In the genomic region with DNA sequence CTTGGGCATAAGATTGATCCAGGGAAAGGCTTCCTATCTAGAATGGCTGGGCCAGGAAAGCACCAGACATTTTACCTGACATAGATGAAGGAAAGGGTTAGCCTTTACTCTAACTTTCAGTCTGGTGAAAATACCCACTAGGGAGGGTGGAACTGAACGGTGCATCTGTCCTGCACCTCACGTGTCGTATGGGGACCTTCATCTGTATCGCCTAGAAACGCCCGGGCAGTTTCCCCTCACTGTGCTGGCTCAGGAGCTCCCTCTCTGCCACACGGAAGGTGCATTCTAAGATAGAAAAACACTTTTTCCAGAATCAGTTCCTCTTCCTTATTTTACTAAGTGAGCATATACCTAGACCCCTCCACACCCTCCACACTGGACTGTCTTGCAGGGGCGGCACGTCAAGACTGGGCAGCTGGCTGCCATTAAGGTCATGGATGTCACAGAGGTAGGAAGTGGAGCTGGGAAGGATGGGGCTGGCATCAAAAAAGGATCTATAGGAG, we compare ENCODE assay signal across 30 mouse cellular contexts. TPM values are rescaled to one million over a fixed set of nuclear protein-coding genes. Genes with fewer than 3 reads are reported as not detected.
"Had no signal": no experiment of that assay in that cellular context is flagged by ENCODE, and none has a peak within 500 bp of the region (broad histone marks: within the 10 kb centered on the region; RNA-seq: fewer than 3 reads in every experiment).

No protein-coding gene starts in this region.

- ATAC-seq: liver, postnatal 0 days; lung, postnatal 0 days; midbrain, embryonic 16.5 days had no signal

- DNase-seq: liver, postnatal 0 days; lung, adult 2 months; lung, postnatal 14 days; lung, postnatal 36 days; midbrain, embryonic 14.5 days; retina, postnatal 1 day; right cerebral cortex, adult 18-20 months; right cerebral cortex, postnatal 14 days; right cerebral cortex, postnatal 4 days; spleen, adult 18-20 months; thymus, adult 2 months; thymus, postnatal 25 days; thymus, postnatal 4 days had no signal

- H3K4me3 ChIP-seq: liver, embryonic 15.5 days; lung, embryonic 15.5 days; midbrain, embryonic 10.5 days; midbrain, embryonic 12.5 days; myocyte; neural tube, embryonic 13.5 days; neural tube, embryonic 15.5 days; stomach, embryonic 15.5 days had no signal

- H3K4me1 ChIP-seq: lung, embryonic 15.5 days had no signal

- H3K27ac ChIP-seq: liver, embryonic 15.5 days; lung, embryonic 15.5 days; macrophage; midbrain, embryonic 10.5 days; midbrain, embryonic 12.5 days; neural tube, embryonic 13.5 days; neural tube, embryonic 15.5 days; stomach, embryonic 15.5 days; stomach, postnatal 0 days had no signal

- H3K9me3 ChIP-seq: liver, embryonic 15.5 days; lung, embryonic 15.5 days; midbrain, embryonic 10.5 days; midbrain, embryonic 12.5 days; neural tube, embryonic 13.5 days; neural tube, embryonic 15.5 days; stomach, embryonic 15.5 days had no signal

- H3K27me3 ChIP-seq: liver, embryonic 15.5 days; lung, embryonic 15.5 days; midbrain, embryonic 12.5 days; neural tube, embryonic 13.5 days; neural tube, embryonic 15.5 days; stomach, embryonic 15.5 days had no signal

- H3K9ac ChIP-seq: liver, embryonic 15.5 days; liver, postnatal 0 days; lung, embryonic 15.5 days; midbrain, embryonic 12.5 days; neural tube, embryonic 13.5 days; neural tube, embryonic 15.5 days; stomach, embryonic 15.5 days had no signal

- H3K4me2 ChIP-seq: liver, embryonic 15.5 days; lung, embryonic 15.5 days; midbrain, embryonic 12.5 days; neural tube, embryonic 13.5 days; neural tube, embryonic 15.5 days; stomach, embryonic 15.5 days had no signal

RNA-seq across cellular contexts. Expression of gene 4930544D05Rik, which starts 17.1 kb away (rescaled TPM):
- total RNA-seq: megakaryocyte progenitor cell, adult 5-6 weeks; megakaryocyte-erythroid progenitor cell, adult 5-6 weeks had no signal
- polyA plus RNA-seq: liver, embryonic 15.5 days; liver, postnatal 0 days; lung, adult 2 months; lung, embryonic 15.5 days; lung, postnatal 0 days; macrophage; midbrain, embryonic 10.5 days; midbrain, embryonic 12.5 days; midbrain, embryonic 14.5 days; midbrain, embryonic 16.5 days; neural tube, embryonic 11.5 days; neural tube, embryonic 13.5 days; neural tube, embryonic 15.5 days; small intestine, adult 2 months; stomach, postnatal 0 days; urinary bladder, adult 2 months had no signal

RNA-seq across cellular contexts. Expression of gene Chrne, which starts 20.5 kb away (rescaled TPM):
- polyA plus RNA-seq: liver, embryonic 15.5 days; lung, embryonic 15.5 days; lung, postnatal 0 days; macrophage; midbrain, embryonic 10.5 days; midbrain, embryonic 14.5 days; midbrain, embryonic 16.5 days; neural tube, embryonic 11.5 days; stomach, embryonic 15.5 days; stomach, postnatal 0 days had no signal
